Mouse (Mus musculus) heart, adult 2 months (tissue): ENCODE data around the gene Evpl.

ENCODE experiments used
- CTCF ChIP-seq: fragments of 200-600 bp; IDR thresholded peaks from 2 replicates; pipeline ENCODE4 v1.8.1; 2022; ENCODE audit warnings: antibody characterized with exemption, mild to moderate bottlenecking, moderate library complexity
- EP300 ChIP-seq: fragments of 200-500 bp; IDR thresholded peaks from 2 replicates; pipeline ENCODE4 v1.6.1; 2011; ENCODE audit warnings: low read depth, low read length, control low read depth; ENCODE audit not compliant: insufficient read depth
- POLR2A ChIP-seq: fragments of 200-500 bp; IDR thresholded peaks from 2 replicates; pipeline ENCODE4 v1.6.1; 2011; ENCODE audit warnings: mild to moderate bottlenecking, low read depth, low read length, control low read depth; ENCODE audit not compliant: insufficient read depth

DNA sequence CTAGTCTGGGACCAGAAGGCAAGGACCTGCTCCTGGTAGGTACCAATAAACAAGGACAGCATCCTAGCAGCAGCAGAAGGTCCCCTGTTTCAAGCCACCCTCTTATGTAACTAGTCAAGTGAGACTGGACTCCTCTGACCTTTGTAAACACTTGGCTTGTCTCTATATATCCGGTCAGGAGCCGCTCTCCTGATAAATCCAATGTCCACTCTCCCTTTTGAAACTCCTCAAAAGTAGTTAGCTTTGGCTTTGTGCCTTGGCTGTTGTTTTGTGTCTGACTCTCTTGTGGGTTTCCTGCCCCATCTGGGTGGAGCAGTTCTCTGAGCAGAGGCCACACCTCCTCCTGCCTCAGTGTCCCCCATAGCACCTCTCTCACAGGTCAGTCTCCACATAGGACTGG is 19.6 kb downstream of the Evpl start:
- no peak for TF ChIP-seq CTCF
- peak; percentile 55; the same call in 1 of the 2 replicates for TF ChIP-seq POLR2A
- 0 out of 2 replicates have a peak, but pooled peaks have one; percentile 38 for TF ChIP-seq EP300
